Mouse (Mus musculus) embryonic facial prominence, embryonic 14.5 days (tissue): ENCODE measurements at regions not wholly inside any gene's neighbourhood (a gene's known extent, or its start where the extent isn't known, plus 50 kb on each side); places are given as distances from the start of the nearest gene placed in this dataset.

Experiments used
- ATAC-seq: fragments of 200-750 bp; cut with Nextera tagmentation; 2 replicates; pipeline ENCODE4 v1.8.0; 2017; ENCODE audit warnings: low read depth, moderate number of reproducible peaks, moderate TSS enrichment
- DNase-seq: peaks from one replicate; pipeline ENCODE4 v3.0.0-alpha.2; 2015; ENCODE audit warnings: low spot score
- H3K27ac ChIP-seq: fragments of 300-500 bp; sonication (generic); replicated peaks from 2 replicates; pipeline ENCODE4 v1.5.1; 2014; ENCODE audit warnings: low read depth, mild to moderate bottlenecking, low read length, moderate library complexity
- H3K27me3 ChIP-seq: fragments of 300-500 bp; sonication (generic); replicated peaks from 2 replicates; pipeline ENCODE4 v1.6.1; 2014; ENCODE audit warnings: low read length; ENCODE audit not compliant: control insufficient read depth, insufficient read depth
- H3K36me3 ChIP-seq: fragments of 300-500 bp; sonication (generic); 2 replicates; pipeline ENCODE4 v1.6.1; 2014; ENCODE audit warnings: low read length, mixed read lengths; ENCODE audit not compliant: control insufficient read depth, insufficient read depth
- H3K4me1 ChIP-seq: fragments of 300-500 bp; sonication (generic); 2 replicates; pipeline ENCODE4 v1.6.1; 2014; ENCODE audit warnings: antibody characterized with exemption, low read length; ENCODE audit not compliant: control insufficient read depth, insufficient read depth
- H3K4me2 ChIP-seq: fragments of 300-500 bp; sonication (generic); 2 replicates; pipeline ENCODE4 v1.6.1; 2014; ENCODE audit warnings: low read depth, mild to moderate bottlenecking, low read length, moderate library complexity, mixed read lengths
- H3K4me3 ChIP-seq: fragments of 300-500 bp; sonication (generic); 2 replicates; pipeline ENCODE4 v1.5.1; 2014; ENCODE audit warnings: low read depth, mild to moderate bottlenecking, low read length
- H3K9ac ChIP-seq: fragments of 300-500 bp; sonication (generic); 2 replicates; pipeline ENCODE4 v1.6.1; 2014; ENCODE audit warnings: low read depth, mild to moderate bottlenecking, low read length, moderate library complexity, mixed read lengths
- H3K9me3 ChIP-seq: fragments of 300-500 bp; sonication (generic); 2 replicates; pipeline ENCODE4 v1.6.1; 2016; ENCODE audit warnings: low read length; ENCODE audit not compliant: control insufficient read depth
- WGBS: fragments of 180-500 bp; shearing (Covaris S2); extraction: QIAGEN DNeasy Blood & Tissue Kit; methylation state at CpG from one replicate; pipeline ENCODE4 v1.1.7; 2014; 5-methylcytosine and 5-hydroxymethylcytosine counted together

DNA sequence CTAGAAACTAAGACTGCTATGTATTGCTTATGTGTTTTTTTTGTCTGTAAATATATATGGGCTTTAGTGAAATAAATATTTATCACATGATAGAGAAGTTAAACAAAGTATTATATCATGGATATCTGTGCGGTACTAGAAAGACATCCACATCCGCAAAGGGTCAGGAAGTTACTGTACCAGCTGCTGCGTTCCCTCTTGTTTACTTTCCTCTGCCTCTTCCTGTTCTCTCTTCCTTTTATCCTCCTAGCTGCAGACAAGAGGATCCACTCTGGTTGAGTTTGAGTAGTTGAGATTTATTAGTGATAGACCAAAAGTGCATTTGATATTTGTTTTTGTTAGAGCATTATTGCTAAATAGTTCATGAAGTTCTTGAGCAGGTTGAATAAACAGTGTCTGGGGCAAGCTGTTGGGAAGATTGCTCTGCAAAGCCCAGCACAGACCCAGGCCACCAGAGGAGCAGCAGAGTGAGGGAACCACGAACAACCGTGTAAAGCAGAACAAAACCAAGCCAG lies 106.6 kb upstream of the Adra1b start:
- Histone ChIP-seq H3K27ac (no peak overlapping the region), H3K4me3 (no peak overlapping the region), H3K4me2 (no peak overlapping the region), H3K4me1 (peaks cover 2% of the 10 kb centered on the region; the same call in 1 of the 2 replicates), H3K27me3 (no peaks in the 10 kb centered on the region), H3K9me3 (no peaks in the 10 kb centered on the region), H3K36me3 (no peaks in the 10 kb centered on the region), H3K9ac (no peak overlapping the region)
- no peak for ATAC-seq
- WGBS: 66% methylated on average over 5 of the region's 5 CpGs
- DNase-seq: no peak

DNA sequence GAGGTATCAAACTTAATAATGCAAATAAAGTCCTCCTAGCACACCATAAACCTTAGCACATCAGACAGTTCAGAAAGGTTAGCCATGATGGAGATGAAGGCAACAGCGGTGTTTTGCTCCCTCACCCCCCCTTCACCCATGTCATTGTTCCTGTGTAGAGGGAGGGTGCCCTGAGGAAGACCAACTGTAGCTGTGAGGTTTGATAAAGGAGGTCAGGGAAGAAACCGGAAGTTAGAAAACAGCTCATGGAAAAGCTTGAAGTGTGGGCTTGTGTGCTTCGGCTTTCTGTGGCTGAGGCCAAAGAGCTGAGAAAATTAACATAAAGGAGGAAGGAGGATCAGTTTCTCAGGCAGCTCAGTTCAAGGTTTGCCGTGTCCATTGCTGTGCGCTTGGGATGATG lies 111.3 kb upstream of the Adra1b start:
- ATAC-seq: no peak
- 81% methylated on average over 5 of the region's 5 CpGs for WGBS

DNA sequence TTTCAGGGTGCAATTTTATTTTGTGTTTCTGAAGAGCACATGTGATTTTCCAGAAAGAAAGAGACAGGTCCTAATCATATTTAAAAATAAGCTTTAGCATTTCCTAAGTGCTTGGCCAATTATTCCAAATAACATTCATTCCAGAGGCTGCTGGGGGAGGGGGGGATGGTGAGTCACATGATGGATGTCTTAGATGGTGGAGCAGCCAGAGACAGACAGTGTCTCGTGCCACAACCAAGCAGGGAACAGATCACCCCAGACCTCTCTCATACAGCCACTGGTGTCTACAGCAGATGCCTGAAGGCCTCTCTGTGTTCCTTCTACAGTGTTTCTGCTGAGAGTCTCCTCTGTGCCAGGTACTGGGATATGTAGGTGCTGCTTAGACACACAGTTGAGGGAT lies 112.8 kb upstream of the Adra1b start:
- Histone ChIP-seq H3K4me1 (no peaks in the 10 kb centered on the region), H3K4me3 (no peak overlapping the region), H3K27me3 (no peaks in the 10 kb centered on the region), H3K36me3 (no peaks in the 10 kb centered on the region), H3K9me3 (no peaks in the 10 kb centered on the region), H3K9ac (no peak overlapping the region), H3K4me2 (no peak overlapping the region), H3K27ac (no peak overlapping the region)
- DNase-seq: no peak
- ATAC-seq: no peak
- WGBS: 35% methylated on average over 1 of the region's 1 CpGs

More for the DNA sequence above, 111.3 kb upstream of the Adra1b start:
- Histone ChIP-seq H3K4me2 (no peak overlapping the region), H3K9ac (no peak overlapping the region), H3K4me3 (no peak overlapping the region), H3K36me3 (no peaks in the 10 kb centered on the region), H3K27ac (no peak overlapping the region), H3K9me3 (no peaks in the 10 kb centered on the region), H3K4me1 (no peaks in the 10 kb centered on the region), H3K27me3 (no peaks in the 10 kb centered on the region)
- DNase-seq: no peak

DNA sequence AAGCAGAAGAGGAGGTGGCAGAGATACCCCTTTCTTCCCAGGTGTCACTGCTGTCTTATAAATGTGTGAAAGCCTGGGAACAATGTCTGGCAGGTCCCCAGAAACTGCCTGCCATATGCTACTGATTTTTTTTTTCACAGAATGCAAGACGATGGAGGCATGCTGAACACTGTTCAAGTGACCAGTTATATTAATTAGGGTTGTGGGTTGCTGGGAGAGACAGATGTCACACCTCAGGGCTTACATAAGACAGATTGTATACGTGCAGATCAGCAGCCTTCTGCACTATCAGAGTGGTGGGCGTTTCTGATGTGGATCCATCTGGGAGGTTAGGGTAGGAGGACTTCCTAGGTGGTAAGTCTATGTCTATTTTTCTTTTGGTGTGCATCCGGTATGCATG lies 120.6 kb upstream of the Adra1b start:
- DNase-seq (no peak), ATAC-seq (no peak)
- Histone ChIP-seq H3K36me3 (no peaks in the 10 kb centered on the region), H3K9me3 (no peaks in the 10 kb centered on the region), H3K4me2 (no peak overlapping the region), H3K4me3 (no peak overlapping the region), H3K27me3 (no peaks in the 10 kb centered on the region), H3K27ac (no peak overlapping the region), H3K9ac (no peak overlapping the region), H3K4me1 (no peaks in the 10 kb centered on the region)
- 75% methylated on average over 4 of the region's 4 CpGs for WGBS

DNA sequence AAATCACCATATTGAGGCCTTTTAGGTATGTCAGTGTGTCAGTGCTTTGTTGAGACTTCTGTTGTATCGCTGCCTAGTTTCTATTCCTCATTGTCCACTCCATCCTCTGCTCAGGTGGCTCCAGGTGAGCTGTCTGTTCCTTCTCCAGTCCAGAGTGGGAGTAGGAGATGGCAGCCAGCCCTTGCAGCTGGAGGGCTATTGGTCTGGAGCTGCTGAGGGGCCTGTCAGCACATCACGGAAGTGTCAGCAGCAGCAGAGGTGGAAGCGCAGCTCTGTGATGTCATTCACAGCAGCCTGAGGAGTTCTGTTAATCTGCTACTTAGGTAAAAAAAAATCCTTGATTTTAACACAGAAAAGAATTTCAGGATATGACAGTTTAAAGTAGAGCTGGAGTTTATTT lies 126.0 kb upstream of the Adra1b start:
- no peaks in the 10 kb centered on the region for H3K27me3 ChIP-seq
- 78% methylated on average over 3 of the region's 3 CpGs for WGBS
- ATAC-seq: no peak
- no peaks in the 10 kb centered on the region for H3K36me3 ChIP-seq
- H3K9me3 ChIP-seq: no peaks in the 10 kb centered on the region
- H3K4me2 ChIP-seq: no peak overlapping the region
- no peak for DNase-seq
- H3K4me3 ChIP-seq: no peak overlapping the region
- H3K27ac ChIP-seq: no peak overlapping the region
- no peak overlapping the region for H3K9ac ChIP-seq
- no peaks in the 10 kb centered on the region for H3K4me1 ChIP-seq

DNA sequence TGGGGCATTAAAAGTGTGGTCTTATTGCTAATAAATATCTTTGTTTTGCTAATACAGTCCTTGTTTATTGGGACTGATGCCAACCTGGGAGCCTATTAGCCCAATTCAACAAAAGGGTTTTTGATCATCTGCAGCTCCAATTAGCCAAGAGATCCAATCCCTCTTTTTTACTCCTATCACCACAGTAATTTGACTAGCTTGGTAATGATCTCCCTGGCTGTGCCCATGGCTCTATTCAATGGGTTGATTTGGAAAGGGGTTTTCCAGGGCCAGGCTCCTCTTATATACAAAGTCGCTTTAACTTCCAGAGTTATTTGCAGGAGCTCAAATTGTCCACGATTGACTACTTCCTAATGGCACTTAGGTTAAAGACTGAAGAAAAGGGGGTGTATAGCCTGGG lies 145.1 kb upstream of the Adra1b start:
- no peak overlapping the region for H3K27ac ChIP-seq
- H3K4me2 ChIP-seq: no peak overlapping the region
- no peaks in the 10 kb centered on the region for H3K27me3 ChIP-seq
- no peaks in the 10 kb centered on the region for H3K9me3 ChIP-seq
- WGBS: 77% methylated on average over 2 of the region's 2 CpGs
- no peak for DNase-seq
- H3K9ac ChIP-seq: no peak overlapping the region
- H3K4me1 ChIP-seq: no peaks in the 10 kb centered on the region
- no peak overlapping the region for H3K4me3 ChIP-seq
- no peaks in the 10 kb centered on the region for H3K36me3 ChIP-seq
- ATAC-seq: no peak

DNA sequence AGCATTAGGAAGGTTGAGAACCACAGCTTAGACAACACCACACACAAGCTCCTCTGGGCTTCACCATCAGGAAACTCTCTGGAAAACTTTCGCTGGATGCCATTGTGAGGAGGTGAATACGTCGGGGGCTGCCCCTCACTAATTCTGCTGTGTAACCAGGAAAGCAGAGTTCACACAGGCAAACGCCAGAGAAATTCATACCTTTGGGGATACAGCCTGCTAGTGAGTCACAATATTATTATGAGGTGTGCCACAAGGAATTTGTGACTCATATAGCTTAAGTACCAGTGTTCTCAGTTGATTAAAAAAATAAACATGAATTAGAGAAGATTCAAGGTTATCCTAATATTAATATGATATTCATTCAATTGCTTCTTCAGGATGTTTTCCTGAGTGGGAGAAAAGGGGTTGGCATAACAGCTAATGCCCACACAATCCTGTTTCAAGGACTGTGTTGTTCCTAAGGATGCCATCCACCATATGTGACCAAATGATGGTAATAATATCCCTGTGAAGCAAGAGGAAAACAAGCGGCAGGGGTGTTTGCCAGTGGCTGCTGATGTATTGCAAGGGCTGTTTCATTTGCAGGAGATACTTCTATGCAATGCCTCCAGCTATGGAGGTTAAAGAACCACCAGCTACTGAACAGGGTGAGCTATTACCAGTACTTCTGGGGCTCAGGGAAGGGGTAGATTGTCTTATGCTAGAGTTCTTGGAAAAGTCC lies 148.4 kb upstream of the Adra1b start:
- Histone ChIP-seq H3K9me3 (no peaks in the 10 kb centered on the region), H3K9ac (no peak overlapping the region), H3K27me3 (no peaks in the 10 kb centered on the region), H3K27ac (no peak overlapping the region), H3K4me2 (no peak overlapping the region), H3K4me3 (no peak overlapping the region), H3K36me3 (no peaks in the 10 kb centered on the region), H3K4me1 (no peaks in the 10 kb centered on the region)
- DNase-seq (no peak), ATAC-seq (no peak)
- WGBS: 60% methylated on average over 5 of the region's 5 CpGs

DNA sequence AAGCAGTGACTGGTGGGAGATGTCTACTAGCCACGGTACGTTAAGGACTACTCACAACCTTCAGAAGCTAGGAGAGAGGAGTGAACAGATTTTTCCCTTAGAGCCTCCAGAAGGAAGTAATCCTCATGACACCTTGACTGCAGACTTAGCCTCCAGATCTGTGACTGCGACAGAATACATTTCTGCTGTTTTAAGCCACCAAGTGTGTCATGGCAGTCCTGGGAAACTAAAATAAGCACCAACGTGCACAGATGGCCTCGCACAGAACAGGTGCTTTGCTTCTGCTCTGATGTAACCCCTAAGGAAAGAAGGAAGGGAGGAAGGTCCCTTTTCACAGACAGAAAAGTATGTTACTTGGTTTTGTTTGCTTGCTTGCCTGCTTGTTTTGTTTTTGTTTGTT lies 151.5 kb upstream of the Adra1b start:
- Histone ChIP-seq H3K4me1 (no peaks in the 10 kb centered on the region), H3K9me3 (no peaks in the 10 kb centered on the region), H3K9ac (no peak overlapping the region), H3K4me3 (no peak overlapping the region), H3K27me3 (no peaks in the 10 kb centered on the region), H3K36me3 (no peaks in the 10 kb centered on the region), H3K4me2 (no peak overlapping the region), H3K27ac (no peak overlapping the region)
- 82% methylated on average over 5 of the region's 5 CpGs for WGBS
- ATAC-seq (no peak), DNase-seq (no peak)

DNA sequence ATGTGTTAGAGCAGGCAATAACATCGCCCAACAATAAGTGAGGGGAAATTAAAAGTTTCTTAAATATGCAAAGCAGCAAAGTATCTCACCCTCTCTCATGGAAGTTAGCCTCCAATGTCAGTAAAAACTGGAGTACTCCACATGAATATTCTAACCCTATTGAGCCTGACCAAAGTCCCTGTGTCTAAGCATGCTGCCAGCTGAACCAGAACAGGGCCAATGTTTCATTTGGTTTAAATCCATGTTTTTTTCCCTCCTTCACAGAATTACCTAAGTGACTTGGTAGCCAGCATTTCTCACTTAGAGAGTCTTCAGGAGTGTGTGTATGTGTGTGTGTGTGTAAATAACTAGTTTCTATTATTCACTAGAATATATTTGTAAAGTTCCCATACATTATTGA lies 161.4 kb upstream of the Adra1b start:
- Histone ChIP-seq H3K4me3 (no peak overlapping the region), H3K4me2 (no peak overlapping the region), H3K27me3 (no peaks in the 10 kb centered on the region), H3K27ac (no peak overlapping the region), H3K9me3 (no peaks in the 10 kb centered on the region), H3K36me3 (no peaks in the 10 kb centered on the region), H3K9ac (no peak overlapping the region), H3K4me1 (no peaks in the 10 kb centered on the region)
- WGBS: 87% methylated on average over 1 of the region's 1 CpGs
- no peak for ATAC-seq
- no peak for DNase-seq
